In genomic region chr12:99596397-99596796, GRCm38 (mm10) we compare ENCODE assay signal across 26 mouse cellular contexts.
"Had no signal": no experiment of that assay in that cellular context is flagged by ENCODE, and none has a peak within 500 bp of the region (broad histone marks: within the 10 kb centered on the region; RNA-seq: fewer than 3 reads in every experiment).

No protein-coding gene starts in this region.

- DNase-seq: gastrocnemius, adult 2 months; gastrocnemius, postnatal 10 days; gastrocnemius, postnatal 25 days; heart, adult 2 months; heart, postnatal 10 days; heart, postnatal 4 days; kidney, adult 18-20 months; kidney, adult 9 months; kidney, postnatal 10 days; kidney, postnatal 25 days; kidney, postnatal 4 days; liver had no signal

- H3K27me3 ChIP-seq: heart, embryonic 12.5 days; hindbrain, embryonic 12.5 days; intestine, embryonic 15.5 days; limb, embryonic 12.5 days; liver, embryonic 12.5 days had no signal

- H3K9ac ChIP-seq: heart, embryonic 12.5 days; hindbrain, embryonic 12.5 days; hindbrain, embryonic 14.5 days; intestine, embryonic 15.5 days; limb, embryonic 12.5 days; liver, embryonic 12.5 days had no signal

- H3K36me3 ChIP-seq: heart, embryonic 10.5 days; heart, embryonic 12.5 days; hindbrain, embryonic 10.5 days; hindbrain, embryonic 12.5 days; intestine, embryonic 15.5 days; limb, embryonic 10.5 days; limb, embryonic 12.5 days; liver, embryonic 12.5 days had no signal

- H3K4me2 ChIP-seq: heart, embryonic 12.5 days; hindbrain, embryonic 12.5 days; hindbrain, embryonic 14.5 days; intestine, embryonic 15.5 days; limb, embryonic 12.5 days; liver, embryonic 12.5 days had no signal

- H3K9me3 ChIP-seq: heart, embryonic 10.5 days; hindbrain, embryonic 10.5 days; hindbrain, embryonic 12.5 days; intestine, embryonic 15.5 days; limb, embryonic 10.5 days; liver, embryonic 12.5 days had no signal

- ATAC-seq: hindbrain, embryonic 16.5 days; inflammation-experienced regulatory T-cells, adult 6 months; intestine, embryonic 15.5 days; intestine, postnatal 0 days; liver, embryonic 12.5 days had no signal

- H3K27ac ChIP-seq: gastrocnemius, adult 2 months; heart, adult 2 months; heart, embryonic 10.5 days; hindbrain, embryonic 10.5 days; hindbrain, embryonic 12.5 days; hindbrain, embryonic 14.5 days; intestine, embryonic 15.5 days; layer of hippocampus, adult 2 months; left cerebral cortex, adult 2 months; limb, embryonic 10.5 days; limb, embryonic 12.5 days; liver, embryonic 12.5 days had no signal

- H3K4me1 ChIP-seq: hindbrain, embryonic 12.5 days; intestine, embryonic 15.5 days; liver, embryonic 12.5 days had no signal

- H3K4me3 ChIP-seq: gastrocnemius, adult 2 months; heart, adult 2 months; heart, embryonic 10.5 days; heart, embryonic 12.5 days; hindbrain, embryonic 10.5 days; hindbrain, embryonic 12.5 days; intestine, embryonic 15.5 days; layer of hippocampus, adult 2 months; left cerebral cortex, adult 2 months; limb, embryonic 10.5 days; limb, embryonic 12.5 days; liver, embryonic 12.5 days had no signal
